Mouse (Mus musculus) brain, embryonic 14.5 days (tissue): Measurements from ENCODE around the gene Khdc3. TPM values are rescaled to one million over a fixed set of nuclear protein-coding genes. Genes with fewer than 3 reads are reported as not detected.

Experiments
- DNase-seq: peaks from one replicate; pipeline ENCODE4 v3.0.0-alpha.2; 2011; ENCODE audit warnings: low read depth
- CTCF ChIP-seq: fragments of 200-500 bp; IDR thresholded peaks from 2 replicates; pipeline ENCODE4 v1.5.1; 2012; ENCODE audit warnings: inconsistent platforms, mild to moderate bottlenecking, moderate library complexity, borderline replicate concordance; ENCODE audit not compliant: insufficient read depth, insufficient read length; ENCODE audit errors: extremely low read depth
- POLR2A ChIP-seq: fragments of 200-500 bp; IDR thresholded peaks from 2 replicates; pipeline ENCODE4 v1.6.1; 2012; ENCODE audit warnings: mild to moderate bottlenecking, inconsistent platforms, borderline replicate concordance; ENCODE audit not compliant: poor library complexity, insufficient read depth, insufficient read length, severe bottlenecking; ENCODE audit errors: extremely low read depth
- polyA plus RNA-seq: library from polyadenylated mRNA; depleted of rRNA; stranded (reverse); fragments of >200 nt; gene quantifications from 2 replicates; pipeline ENCODE4 v1.2.3, GENCODE M21; 2012

Gene Khdc3
- polyA plus RNA-seq, 1 experiment, result not detected

DNA sequence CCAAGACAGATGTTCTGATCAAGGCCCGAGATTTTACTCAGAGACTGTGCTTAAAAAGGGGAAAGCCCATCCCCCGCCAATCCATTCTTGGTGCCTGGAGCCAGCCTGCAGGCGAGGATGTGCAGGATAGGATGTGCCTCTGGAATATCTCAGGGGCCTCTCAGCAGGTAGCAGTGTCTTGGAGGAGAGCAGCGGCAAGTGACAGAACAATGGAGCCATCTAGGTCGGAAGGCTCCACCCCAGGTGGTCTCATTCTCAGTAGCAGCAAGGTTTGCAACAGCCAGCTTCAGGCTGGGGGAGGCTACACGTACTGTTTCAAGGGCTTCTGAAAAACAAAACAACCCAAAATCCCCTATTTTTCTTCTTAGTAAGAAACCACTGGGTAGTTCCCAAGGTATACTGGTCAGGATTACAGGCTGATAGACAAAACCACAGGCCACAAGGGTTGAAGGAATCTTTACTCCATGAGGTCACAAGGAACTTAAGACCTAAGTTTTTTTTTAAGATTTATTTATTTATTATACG is 21.8 kb upstream of the Khdc3 start:
- no peak for DNase-seq
- TF ChIP-seq CTCF (no peak), POLR2A (no peak)

DNA sequence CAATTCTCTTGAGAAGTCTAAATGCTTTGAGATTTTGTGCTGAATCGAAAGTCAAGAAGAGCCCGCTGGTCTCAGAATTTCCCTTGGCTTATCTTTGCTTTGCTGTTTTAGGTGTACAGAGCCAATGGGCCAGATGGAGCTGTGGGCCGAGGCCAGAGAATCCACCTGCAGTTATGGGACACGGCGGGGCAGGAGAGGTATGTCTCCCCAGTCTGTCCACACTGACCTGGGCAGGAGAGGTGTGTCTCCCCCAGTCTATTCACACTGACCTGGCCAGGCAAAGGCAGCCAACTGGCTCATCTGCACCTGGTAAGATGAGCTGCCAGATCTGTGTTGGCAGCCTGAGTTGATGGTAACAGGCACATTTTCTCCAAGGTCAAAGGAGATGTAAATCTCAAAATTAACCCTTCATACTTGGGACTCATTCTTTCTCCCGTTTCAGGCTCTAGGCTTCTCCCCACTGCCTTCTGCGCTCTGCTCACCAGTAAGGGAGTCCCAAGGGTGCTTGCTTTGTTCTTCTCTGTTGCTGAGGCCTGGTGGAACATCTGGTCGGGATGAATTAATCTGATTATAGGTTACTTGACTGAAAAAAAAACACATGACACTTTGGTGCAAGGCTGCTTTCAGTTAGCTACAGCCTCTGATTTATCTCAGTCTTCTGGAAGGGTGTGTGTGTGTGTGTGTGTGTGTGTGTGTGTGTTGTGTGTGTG is 19.2 kb upstream of the Khdc3 start:
- no peak for TF ChIP-seq CTCF
- no peak for TF ChIP-seq POLR2A
- peak; percentile 14 for DNase-seq

GRCm38 (mm10) chr9:73083956-73084355 is 17.7 kb upstream of the Khdc3 start:
- DNase-seq, result no peak
- TF ChIP-seq POLR2A (no peak), CTCF (no peak)

- TF ChIP-seq CTCF (no peak), POLR2A (no peak)
- no peak for DNase-seq
Observed at GRCm38 (mm10) chr9:73085845-73086244, 15.8 kb upstream of the Khdc3 start.

DNA sequence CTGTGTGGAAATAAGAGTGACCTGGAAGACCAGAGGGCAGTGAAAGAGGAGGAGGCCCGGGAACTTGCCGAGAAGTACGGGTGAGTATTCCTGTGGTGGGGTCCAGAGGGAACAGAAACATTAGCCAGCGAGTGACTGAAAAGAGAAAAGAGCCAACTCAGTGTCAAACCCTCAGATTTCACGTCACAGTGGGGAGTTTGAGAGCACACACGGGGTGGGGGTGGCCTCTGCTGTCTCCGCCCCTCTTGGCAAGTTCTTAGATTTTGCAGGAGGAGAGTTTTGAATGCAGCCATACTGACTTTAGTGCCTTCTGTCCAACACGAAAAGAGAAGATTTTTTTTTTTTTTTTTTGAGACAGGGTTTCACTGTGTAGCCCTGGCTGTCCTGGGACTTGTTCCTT is 14.5 kb upstream of the Khdc3 start:
- no peak for DNase-seq
- TF ChIP-seq POLR2A, result no peak
- TF ChIP-seq CTCF, result no peak

GRCm38 (mm10) chr9:73087581-73087980 is 14.1 kb upstream of the Khdc3 start:
- no peak for DNase-seq
- TF ChIP-seq CTCF (no peak), POLR2A (no peak)

GRCm38 (mm10) chr9:73089222-73089920 is 12.3 kb upstream of the Khdc3 start:
- DNase-seq, result no peak
- no peak for TF ChIP-seq CTCF
- no peak for TF ChIP-seq POLR2A

DNA sequence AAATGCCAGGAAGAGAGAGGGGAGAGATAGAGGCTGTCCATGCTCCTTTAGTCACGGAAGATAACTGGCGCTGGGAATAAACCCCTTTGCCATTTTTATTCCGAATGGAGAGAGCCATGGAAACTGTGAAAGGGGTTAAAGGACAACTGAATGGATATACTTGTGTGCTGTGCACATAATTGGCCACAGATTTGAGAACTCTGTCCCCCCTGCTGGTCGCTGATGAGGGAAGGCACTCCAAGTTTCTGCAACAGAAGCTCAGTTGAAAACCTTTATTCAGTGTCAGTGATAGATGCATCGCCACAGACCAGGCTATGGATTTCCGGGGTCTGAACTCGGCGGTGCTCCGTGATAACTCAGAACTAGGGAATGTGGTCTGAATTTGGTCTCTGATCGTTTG is 11.5 kb upstream of the Khdc3 start:
- TF ChIP-seq CTCF (no peak), POLR2A (no peak)
- no peak for DNase-seq

DNA sequence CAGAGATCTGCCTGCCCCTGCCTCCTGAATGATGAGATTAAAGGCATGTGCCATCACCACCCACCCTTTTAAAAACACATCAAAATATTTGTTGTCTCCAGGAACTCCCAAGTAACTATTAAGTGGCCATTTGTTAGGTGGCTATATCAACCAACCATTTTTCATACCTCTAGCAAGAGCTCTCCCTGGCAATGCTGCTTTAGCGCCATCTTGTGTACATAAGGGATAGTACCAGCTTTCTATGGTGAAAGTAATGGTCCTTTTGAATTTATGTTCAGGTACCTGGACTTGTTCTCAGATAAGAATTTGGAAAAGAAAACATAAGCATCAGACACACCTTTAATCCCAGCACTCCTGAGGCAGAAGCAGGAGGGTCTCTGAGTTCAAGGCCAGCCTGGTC is 9.9 kb upstream of the Khdc3 start:
- TF ChIP-seq CTCF (peak; percentile 79), POLR2A (no peak)
- peak; percentile 83 for DNase-seq

- TF ChIP-seq CTCF, result no peak
- no peak for TF ChIP-seq POLR2A
- DNase-seq, result peak; percentile 78
Observed at GRCm38 (mm10) chr9:73094580-73094979, 7.1 kb upstream of the Khdc3 start.

DNA sequence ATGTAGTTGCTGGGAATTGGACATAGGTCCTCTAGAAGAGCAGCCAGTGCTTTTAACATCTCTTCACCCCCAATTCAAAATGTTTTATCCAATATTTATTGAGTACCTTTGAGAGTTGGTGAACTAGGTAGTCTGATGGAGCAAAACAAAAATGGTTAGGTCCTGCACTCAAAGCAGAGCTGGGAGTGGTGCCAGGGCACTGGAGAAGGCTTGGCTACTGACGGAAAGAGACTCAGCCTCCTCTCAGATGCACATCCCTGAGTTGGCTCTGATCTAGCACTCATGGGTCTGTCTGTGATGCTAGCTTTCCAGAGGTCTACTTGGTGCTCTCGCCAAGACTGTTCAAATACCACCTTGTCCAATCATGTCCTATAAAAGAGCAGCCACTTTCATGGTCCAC is 3.7 kb upstream of the Khdc3 start:
- TF ChIP-seq POLR2A (no peak), CTCF (no peak)
- no peak for DNase-seq

DNA sequence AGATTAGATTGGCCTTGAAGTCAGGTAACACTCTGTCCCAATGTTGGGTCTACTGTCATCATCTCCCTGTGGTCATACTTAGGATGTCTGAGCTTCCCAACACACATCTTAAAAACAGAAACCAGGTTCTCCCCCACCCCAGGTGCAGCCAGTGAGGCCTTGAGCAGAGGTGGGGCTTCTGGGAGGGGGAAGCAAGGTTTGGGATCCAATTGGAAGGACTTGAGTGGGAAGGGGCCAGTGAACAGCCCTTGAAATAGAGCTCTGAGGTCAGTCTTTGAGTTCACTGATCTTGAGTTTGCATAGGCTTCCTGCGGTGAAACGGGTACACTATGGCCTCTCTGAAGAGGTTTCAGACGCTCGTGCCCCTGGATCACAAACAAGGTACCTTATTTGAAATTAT is 545 bp downstream of the Khdc3 start, which contains the start of gene Gm20509:
Gene Gm20509, plus strand, starts transcription at position 290 of the 400 bp plus-strand sequence.
- no peak for DNase-seq

GRCm38 (mm10) chr9:73103159-73103879 is 1.7 kb downstream of the Khdc3 start:
- TF ChIP-seq CTCF, result no peak
- no peak for TF ChIP-seq POLR2A
- peak; percentile 6 for DNase-seq

More for the DNA sequence above, 545 bp downstream of the Khdc3 start, which contains the start of gene Gm20509:
- TF ChIP-seq POLR2A (no peak), CTCF (no peak)
